ENCODE assay signal across 19 mouse cellular contexts in genomic region chr16:87719688-87720283, GRCm38 (mm10). TPM values are rescaled to one million over a fixed set of nuclear protein-coding genes. Genes with fewer than 3 reads are reported as not detected.
DNase-seq lines count a peak whose midpoint lies in the region; ATAC-seq lines count a peak whose summit lies in the region.
"Had no signal": no experiment of that assay in that cellular context is flagged by ENCODE, and none has a peak within 500 bp of the region (broad histone marks: within the 10 kb centered on the region; RNA-seq: fewer than 3 reads in every experiment).

No protein-coding gene starts in this region.

- no peak overlapping the region for H3K4me3 ChIP-seq in forebrain, embryonic 11.5 days (ENCODE audit: low read depth, low read length)
- no peak overlapping the region for H3K4me3 ChIP-seq in forebrain, embryonic 15.5 days
- H3K4me3 ChIP-seq in heart, embryonic 13.5 days, result peak overlapping the region; percentile 20; the same call in 1 of the 2 replicates
- H3K4me3 ChIP-seq: embryonic facial prominence, embryonic 12.5 days; erythroblast, embryonic 14.5 days; liver, embryonic 13.5 days; lung, embryonic 15.5 days; stomach, embryonic 15.5 days had no signal

- no peak for ATAC-seq in forebrain, embryonic 11.5 days (replicated peaks; ENCODE audit: low FRiP score)
- no peak for ATAC-seq in forebrain, embryonic 15.5 days (replicated peaks)
- ATAC-seq in heart, embryonic 13.5 days (ENCODE audit: extremely low read depth, insufficient number of reproducible peaks, low FRiP score, low TSS enrichment), result no peak
- no peak for ATAC-seq in megakaryocyte-erythroid progenitor cell, adult 5-6 weeks (replicated peaks; ENCODE audit: low FRiP score, low TSS enrichment, poor library complexity, severe bottlenecking)
- ATAC-seq: forebrain, embryonic 14.5 days had no signal

- no peaks in the 10 kb centered on the region for H3K9me3 ChIP-seq in forebrain, embryonic 11.5 days (ENCODE audit: control insufficient read depth, low read length)
- no peaks in the 10 kb centered on the region for H3K9me3 ChIP-seq in forebrain, embryonic 15.5 days
- H3K9me3 ChIP-seq in heart, embryonic 13.5 days, result no peaks in the 10 kb centered on the region
- H3K9me3 ChIP-seq: embryonic facial prominence, embryonic 12.5 days; liver, embryonic 13.5 days; lung, embryonic 15.5 days; stomach, embryonic 15.5 days had no signal

- no peak overlapping the region for H3K27ac ChIP-seq in forebrain, embryonic 11.5 days (ENCODE audit: low read depth, low read length)
- H3K27ac ChIP-seq in forebrain, embryonic 15.5 days (replicated peaks), result no peak overlapping the region
- 0 out of 2 replicates have a peak overlapping the region, but pooled peaks have one; percentile 24 for H3K27ac ChIP-seq in heart, embryonic 13.5 days (replicated peaks)
- H3K27ac ChIP-seq: embryonic facial prominence, embryonic 12.5 days; liver, embryonic 13.5 days; lung, embryonic 15.5 days; stomach, embryonic 15.5 days had no signal

- H3K4me1 ChIP-seq in forebrain, embryonic 11.5 days (replicated peaks; ENCODE audit: control insufficient read depth, insufficient read depth, low read length), result no peaks in the 10 kb centered on the region
- no peaks in the 10 kb centered on the region for H3K4me1 ChIP-seq in forebrain, embryonic 15.5 days
- H3K4me1 ChIP-seq in heart, embryonic 13.5 days, result peaks cover 62% of the 10 kb centered on the region

- intact Hi-C loops in heart, postnatal 36 days (cut with DNase I), result loop anchor here (1.0 kb wide), 1 partner anchor 11 kb away; no protein-coding TSS in a partner anchor

- peak; percentile 44 for DNase-seq in forebrain, embryonic 11.5 days (ENCODE audit: low spot score)
- DNase-seq in heart, postnatal 36 days, result no peak
- DNase-seq in retina, postnatal 1 day, result peak; percentile 47
- no peak for DNase-seq in retina, embryonic 14.5 days (ENCODE audit: low spot score)
- DNase-seq in skeletal muscle tissue, adult 2 months (ENCODE audit: low read depth, low spot score), result peak; percentile 67
- DNase-seq: adrenal gland, adult 2 months; kidney, adult 11 months; liver, embryonic 13.5 days; midbrain, embryonic 14.5 days; right cerebral cortex, postnatal 25 days; thymus, adult 2 months had no signal

- H3K4me2 ChIP-seq in forebrain, embryonic 11.5 days (ENCODE audit: low read depth, low read length, severe bottlenecking), result no peak overlapping the region
- no peak overlapping the region for H3K4me2 ChIP-seq in forebrain, embryonic 15.5 days (replicated peaks)
- peak overlapping the region; percentile 53 for H3K4me2 ChIP-seq in heart, embryonic 13.5 days
- H3K4me2 ChIP-seq: embryonic facial prominence, embryonic 12.5 days; liver, embryonic 13.5 days; lung, embryonic 15.5 days; stomach, embryonic 15.5 days had no signal

- WGBS in forebrain, embryonic 11.5 days, result 94% methylated on average over 23 of the region's 23 CpGs
- 94% methylated on average over 23 of the region's 23 CpGs for WGBS in forebrain, embryonic 15.5 days
- 58% methylated on average over 23 of the region's 23 CpGs for WGBS in heart, embryonic 13.5 days

- H3K27me3 ChIP-seq in forebrain, embryonic 11.5 days (ENCODE audit: control insufficient read depth, insufficient read depth, low read length), result no peaks in the 10 kb centered on the region
- no peaks in the 10 kb centered on the region for H3K27me3 ChIP-seq in forebrain, embryonic 15.5 days
- no peaks in the 10 kb centered on the region for H3K27me3 ChIP-seq in heart, embryonic 13.5 days (replicated peaks)
- H3K27me3 ChIP-seq: embryonic facial prominence, embryonic 12.5 days; liver, embryonic 13.5 days; lung, embryonic 15.5 days; stomach, embryonic 15.5 days had no signal

- H3K9ac ChIP-seq in forebrain, embryonic 11.5 days (ENCODE audit: low read length), result no peak overlapping the region
- no peak overlapping the region for H3K9ac ChIP-seq in forebrain, embryonic 15.5 days (replicated peaks)
- peak overlapping the region; percentile 59 for H3K9ac ChIP-seq in heart, embryonic 13.5 days
- H3K9ac ChIP-seq: embryonic facial prominence, embryonic 12.5 days; liver, embryonic 13.5 days; lung, embryonic 15.5 days; stomach, embryonic 15.5 days had no signal

- no peaks in the 10 kb centered on the region; the same call in 1 of the 2 replicates for H3K36me3 ChIP-seq in forebrain, embryonic 11.5 days (ENCODE audit: control insufficient read depth, insufficient read depth, low read length)
- peaks cover 39% of the 10 kb centered on the region for H3K36me3 ChIP-seq in forebrain, embryonic 15.5 days
- H3K36me3 ChIP-seq in heart, embryonic 13.5 days, result peaks cover 60% of the 10 kb centered on the region

RNA-seq across cellular contexts. Expression of gene Bach1, which starts 21.0 kb away (rescaled TPM):
- polyA plus RNA-seq in forebrain, embryonic 11.5 days (2014; fragmentation: Nextera tagmentation; extraction: Ambion mirVana), result 18.5 and 18.9 TPM in 2 replicates
- 22.0 and 23.8 TPM in 2 replicates for polyA plus RNA-seq in forebrain, embryonic 15.5 days (2015; fragmentation: Nextera tagmentation; extraction: Ambion mirVana)
- 9.2 and 9.5 TPM in 2 replicates for polyA plus RNA-seq in heart, embryonic 13.5 days (2015; fragmentation: Nextera tagmentation; extraction: Ambion mirVana)
- 10 to 100 TPM; 31.3 to 33.1 TPM for total RNA-seq in heart, postnatal 36 days (2021)
- 16.2 and 16.8 TPM in 2 replicates for total RNA-seq in megakaryocyte-erythroid progenitor cell, adult 5-6 weeks (2014; fragmentation: Nextera tagmentation)
- 27.1 and 40.1 TPM in 2 replicates for total RNA-seq in megakaryocyte-erythroid progenitor cell, adult 5-6 weeks (2017)

Comparison
In these comparisons a context has a peak if more than half of its experiments do, and no peak if none do; other contexts are left out.
1. DNase-seq: peak in forebrain, embryonic 11.5 days (single experiment), retina, postnatal 1 day (single experiment) and skeletal muscle tissue, adult 2 months (single experiment); none in heart, postnatal 36 days (0 of 2) and retina, embryonic 14.5 days (single experiment).